Mouse (Mus musculus) testis, adult 2 months (tissue): ENCODE measurements around the gene Olfr703. TPM values are rescaled to one million over a fixed set of nuclear protein-coding genes. Genes with fewer than 3 reads are reported as not detected.
A peak's percentile ranks its signal among the peaks of the same experiment; 100 is the strongest.

Experiments
- H3K27ac ChIP-seq: fragments of 200-500 bp; 2 replicates; pipeline ENCODE4 v1.5.1; 2012; ENCODE audit warnings: low read depth, low read length; ENCODE audit not compliant: control insufficient read depth, insufficient read depth
- H3K27me3 ChIP-seq: fragments of 200-500 bp; 2 replicates; pipeline ENCODE4 v1.6.1; 2012; ENCODE audit warnings: mild to moderate bottlenecking, low read length, moderate library complexity; ENCODE audit not compliant: control insufficient read depth, insufficient read depth
- H3K36me3 ChIP-seq: fragments of 200-500 bp; 2 replicates; pipeline ENCODE4 v1.6.1; 2012; ENCODE audit warnings: mild to moderate bottlenecking, low read length; ENCODE audit not compliant: control insufficient read depth, insufficient read depth
- H3K4me1 ChIP-seq: fragments of 200-500 bp; 2 replicates; pipeline ENCODE4 v1.6.1; 2012; ENCODE audit warnings: low read length; ENCODE audit not compliant: control insufficient read depth, insufficient read depth
- H3K4me3 ChIP-seq: fragments of 200-500 bp; 2 replicates; pipeline ENCODE4 v1.5.1; 2012; ENCODE audit warnings: low read depth, mild to moderate bottlenecking, low read length, moderate library complexity, mixed read lengths; ENCODE audit not compliant: control insufficient read depth
- CTCF ChIP-seq: fragments of 200-500 bp; IDR thresholded peaks from 2 replicates; pipeline ENCODE4 v1.5.1; 2012; ENCODE audit warnings: low read depth, mild to moderate bottlenecking, inconsistent platforms, low read length, moderate library complexity; ENCODE audit not compliant: control insufficient read depth, insufficient read depth, insufficient replicate concordance
- POLR2A ChIP-seq: fragments of 200-500 bp; IDR thresholded peaks from 2 replicates; pipeline ENCODE4 v1.6.1; 2012; ENCODE audit warnings: low read depth, mild to moderate bottlenecking, inconsistent platforms, low read length, moderate library complexity; ENCODE audit not compliant: control insufficient read depth
- polyA plus RNA-seq: library from polyadenylated mRNA; depleted of rRNA; stranded (reverse); fragments of >200 nt; gene quantifications from 2 replicates; pipeline ENCODE4 v1.2.3, GENCODE M21; 2012; rRNA removed

Gene Olfr703
- polyA plus RNA-seq = 0.20 and 0.58 TPM in 2 replicates

DNA sequence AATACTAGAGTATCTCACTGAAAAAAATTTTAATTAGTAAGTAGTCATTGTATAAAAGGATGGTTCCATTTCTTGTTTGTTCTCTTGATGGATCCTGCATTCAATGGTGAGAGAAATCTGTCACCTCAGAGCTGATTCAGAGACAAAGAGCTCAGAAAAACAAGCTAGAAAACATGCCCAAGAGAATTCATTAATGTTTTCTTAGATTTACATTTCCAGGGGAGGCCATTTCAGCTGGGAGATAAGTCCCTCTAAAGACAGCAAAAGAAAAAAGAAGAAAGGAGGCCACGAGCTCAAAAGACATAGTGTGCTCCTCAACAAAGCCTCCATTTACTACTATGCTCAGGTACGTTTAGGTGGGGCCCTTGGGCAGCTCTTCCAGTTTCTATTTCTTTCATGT is at the start of gene Olfr703:
Gene Olfr703, plus strand, starts transcription at position 301 of the 400 bp plus-strand sequence.
- no peak for TF ChIP-seq POLR2A
- no peak for TF ChIP-seq CTCF

GRCm38 (mm10) chr7:106808734-106809133 is 34.4 kb upstream of the Olfr703 start, which contains the start of gene Olfr700:
TSS of gene Olfr700 (minus strand) at chr7:106808834.
- H3K27me3 ChIP-seq = no peaks in the 10 kb centered on the region
- no peak within 1 kb of the TSS for H3K27ac ChIP-seq
- no peak within 1 kb of the TSS for H3K4me3 ChIP-seq
- no peaks in the 10 kb centered on the region for H3K4me1 ChIP-seq
- H3K36me3 ChIP-seq = no peaks in the 10 kb centered on the region
- TF ChIP-seq POLR2A (no peak), CTCF (no peak)

More for the DNA sequence above, at the start of gene Olfr703:
- no peak within 1 kb of the TSS for H3K27ac ChIP-seq
- H3K4me3 ChIP-seq = no peak within 1 kb of the TSS
- no peaks in the 10 kb centered on the region for H3K27me3 ChIP-seq
- H3K4me1 ChIP-seq = no peaks in the 10 kb centered on the region
- no peaks in the 10 kb centered on the region for H3K36me3 ChIP-seq

GRCm38 (mm10) chr7:106813829-106814228 is 29.3 kb upstream of the Olfr703 start, which contains the start of gene Olfr701:
TSS of gene Olfr701 (plus strand) at chr7:106814129.
- H3K27ac ChIP-seq = no peak within 1 kb of the TSS
- no peak for TF ChIP-seq CTCF
- TF ChIP-seq POLR2A = no peak
- peak within 1 kb of the TSS; percentile 54 for H3K4me3 ChIP-seq

GRCm38 (mm10) chr7:106815775-106816174 is 27.4 kb upstream of the Olfr703 start:
- Histone ChIP-seq H3K36me3 (no peaks in the 10 kb centered on the region), H3K4me3 (no peak overlapping the region), H3K27me3 (no peaks in the 10 kb centered on the region), H3K4me1 (no peaks in the 10 kb centered on the region), H3K27ac (no peak overlapping the region)
- TF ChIP-seq CTCF (no peak), POLR2A (no peak)

More at GRCm38 (mm10) chr7:106813829-106814228, 29.3 kb upstream of the Olfr703 start, which contains the start of gene Olfr701:
- Histone ChIP-seq H3K27me3 (no peaks in the 10 kb centered on the region), H3K36me3 (no peaks in the 10 kb centered on the region), H3K4me1 (no peaks in the 10 kb centered on the region)

- Histone ChIP-seq H3K27me3 (no peaks in the 10 kb centered on the region), H3K27ac (no peak overlapping the region), H3K4me1 (no peaks in the 10 kb centered on the region), H3K36me3 (no peaks in the 10 kb centered on the region), H3K4me3 (no peak overlapping the region)
- no peak for TF ChIP-seq POLR2A
- no peak for TF ChIP-seq CTCF
Measured at GRCm38 (mm10) chr7:106818414-106818813, 24.7 kb upstream of the Olfr703 start.

GRCm38 (mm10) chr7:106833793-106834192 is 9.4 kb upstream of the Olfr703 start, which contains the start of gene Olfr702:
TSS of gene Olfr702 (minus strand) at chr7:106833893.
- H3K36me3 ChIP-seq = no peaks in the 10 kb centered on the region
- H3K27ac ChIP-seq = no peak within 1 kb of the TSS
- TF ChIP-seq POLR2A = no peak
- TF ChIP-seq CTCF = no peak
- H3K27me3 ChIP-seq = no peaks in the 10 kb centered on the region
- no peaks in the 10 kb centered on the region for H3K4me1 ChIP-seq
- no peak within 1 kb of the TSS for H3K4me3 ChIP-seq

DNA sequence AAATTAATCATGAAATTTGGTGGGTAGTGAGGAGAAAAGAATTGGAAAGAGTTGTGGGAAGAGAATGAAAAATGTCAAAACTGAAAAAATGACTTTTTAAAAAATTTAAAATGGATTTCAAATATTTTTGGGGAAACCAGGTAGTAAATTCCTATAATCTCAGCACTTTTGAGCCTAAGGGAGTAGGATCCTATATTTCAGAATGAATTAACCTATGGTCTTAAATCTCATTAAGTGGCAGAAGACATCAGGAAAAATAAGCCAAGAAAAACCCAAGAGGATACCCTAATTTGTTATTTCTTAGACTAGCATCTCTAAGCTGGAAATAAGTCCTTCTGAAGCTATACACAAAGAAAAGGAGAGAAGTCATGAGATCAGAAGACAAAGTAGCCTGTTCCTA is 19.7 kb downstream of the Olfr703 start, which contains the start of gene Olfr704:
Gene Olfr704, plus strand, starts transcription at position 301 of the 400 bp plus-strand sequence.
- Histone ChIP-seq H3K36me3 (no peaks in the 10 kb centered on the region), H3K4me3 (no peak within 1 kb of the TSS), H3K27ac (no peak within 1 kb of the TSS), H3K4me1 (no peaks in the 10 kb centered on the region), H3K27me3 (no peaks in the 10 kb centered on the region)
- TF ChIP-seq CTCF = no peak
- TF ChIP-seq POLR2A = no peak
